In the genomic region with DNA sequence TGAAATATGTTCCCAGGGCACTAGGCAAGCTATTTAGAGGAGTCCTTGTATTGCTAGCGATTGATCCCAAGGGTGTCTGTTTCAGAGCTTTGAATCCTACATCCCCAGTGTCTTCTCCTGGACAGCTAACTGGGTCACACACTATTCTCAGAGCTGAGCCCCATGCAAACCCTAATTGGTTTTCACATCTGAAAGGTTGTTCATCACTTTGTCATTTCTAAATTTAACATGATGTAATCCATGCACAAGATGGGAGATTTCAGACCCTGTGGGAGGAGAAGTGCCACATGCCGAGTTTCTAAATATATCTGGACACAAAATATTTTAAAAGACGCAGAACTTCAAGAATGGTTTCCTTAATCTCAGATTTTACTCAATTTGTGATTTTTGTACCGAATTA, we compare ENCODE assay signal across 13 mouse cellular contexts.
"Had no signal": no experiment of that assay in that cellular context is flagged by ENCODE, and none has a peak within 500 bp of the region (broad histone marks: within the 10 kb centered on the region; RNA-seq: fewer than 3 reads in every experiment).

No protein-coding gene starts in this region.

- H3K9me3 ChIP-seq: kidney, embryonic 15.5 days; liver, embryonic 13.5 days had no signal

- H3K27me3 ChIP-seq: kidney, embryonic 15.5 days; liver, embryonic 13.5 days had no signal

- H3K4me1 ChIP-seq: kidney, embryonic 15.5 days; liver, embryonic 13.5 days had no signal

- H3K9ac ChIP-seq: kidney, embryonic 15.5 days; liver, embryonic 13.5 days had no signal

- H3K4me3 ChIP-seq: kidney, embryonic 15.5 days; liver, embryonic 13.5 days had no signal

- H3K4me2 ChIP-seq: kidney, embryonic 15.5 days; liver, embryonic 13.5 days; midbrain, embryonic 11.5 days had no signal

- H3K27ac ChIP-seq: kidney, embryonic 15.5 days; liver, embryonic 13.5 days had no signal

- H3K36me3 ChIP-seq: kidney, embryonic 15.5 days; liver, embryonic 13.5 days had no signal

- DNase-seq: kidney, adult 11 months; kidney, adult 8-10 months; kidney, postnatal 14 days; kidney, postnatal 4 days; liver, embryonic 13.5 days; lung, adult 2 months; lung, postnatal 14 days; lung, postnatal 4 days; midbrain, embryonic 14.5 days; thymus, adult 18-20 months; thymus, postnatal 36 days had no signal
